In genomic region chr16:45427651-45428050, GRCm38 (mm10) we compare ENCODE assay signal across 21 mouse cellular contexts. TPM values are rescaled to one million over a fixed set of nuclear protein-coding genes. Genes with fewer than 3 reads are reported as not detected.
DNase-seq lines count a peak whose midpoint lies in the region; ATAC-seq and TF ChIP-seq lines count a peak whose summit lies in the region.
"Had no signal": no experiment of that assay in that cellular context is flagged by ENCODE, and none has a peak within 500 bp of the region (broad histone marks: within the 10 kb centered on the region; RNA-seq: fewer than 3 reads in every experiment).

No protein-coding gene starts in this region.

- no peaks in the 10 kb centered on the region for H3K4me1 ChIP-seq in heart, postnatal 0 days (ENCODE audit: control insufficient read depth, insufficient read depth)
- no peaks in the 10 kb centered on the region for H3K4me1 ChIP-seq in heart, embryonic 11.5 days (ENCODE audit: control insufficient read depth, insufficient read depth, low read length)
- H3K4me1 ChIP-seq: embryonic facial prominence, embryonic 10.5 days; forebrain, embryonic 13.5 days; hindbrain, embryonic 13.5 days had no signal

- no peaks in the 10 kb centered on the region for H3K36me3 ChIP-seq in heart, postnatal 0 days (replicated peaks; ENCODE audit: control insufficient read depth, insufficient read depth, low read length)
- H3K36me3 ChIP-seq in heart, embryonic 11.5 days (ENCODE audit: control insufficient read depth, insufficient read depth, low read length): no peaks in the 10 kb centered on the region
- H3K36me3 ChIP-seq: embryonic facial prominence, embryonic 10.5 days; hindbrain, embryonic 13.5 days had no signal

- no peaks in the 10 kb centered on the region for H3K27me3 ChIP-seq in heart, postnatal 0 days (ENCODE audit: control insufficient read depth, insufficient read depth, low read length)
- no peaks in the 10 kb centered on the region for H3K27me3 ChIP-seq in heart, embryonic 11.5 days (ENCODE audit: control insufficient read depth, insufficient read depth, low read length)
- H3K27me3 ChIP-seq: forebrain, embryonic 13.5 days; hindbrain, embryonic 13.5 days had no signal

- no peak for TF ChIP-seq CTCF in gastrocnemius, adult 2 months (IDR thresholded peaks at IDR 0.05)
- TF ChIP-seq CTCF in heart, postnatal 0 days (IDR thresholded peaks at IDR 0.05; ENCODE audit: low read depth): no peak

- WGBS in heart, postnatal 0 days: 75% methylated on average over 9 of the region's 9 CpGs
- whole genome bisulfite sequencing in heart, embryonic 11.5 days (ENCODE audit: insufficient replicate concordance): 78% methylated on average over 9 of the region's 9 CpGs

- DNase-seq in gastrocnemius, adult 2 months: peak; percentile 21
- no peak for DNase-seq in gastrocnemius, postnatal 36 days
- DNase-seq in heart, postnatal 0 days (ENCODE audit: low spot score): no peak
- DNase-seq in lung, postnatal 10 days: peak; percentile 27
- no peak for DNase-seq in lung, adult 18-20 months
- DNase-seq in testis, postnatal 10 days (ENCODE audit: low spot score): peak; percentile 53
- DNase-seq in kidney, postnatal 14 days: no peak
- DNase-seq: adrenal gland, postnatal 25 days; cerebellum, adult 18-20 months; cerebellum, adult 9-11 months; cerebellum, postnatal 36 days; forebrain, postnatal 0 days; gastrocnemius, postnatal 10 days; kidney, adult 11 months had no signal

- no peaks in the 10 kb centered on the region for H3K9me3 ChIP-seq in heart, postnatal 0 days (replicated peaks; ENCODE audit: control insufficient read depth, low read length)
- no peaks in the 10 kb centered on the region for H3K9me3 ChIP-seq in heart, embryonic 11.5 days (replicated peaks; ENCODE audit: control insufficient read depth, low read length)
- H3K9me3 ChIP-seq: forebrain, embryonic 13.5 days; hindbrain, embryonic 13.5 days had no signal

- 0 out of 2 replicates have a peak, but pooled peaks have one; percentile 30 for ATAC-seq in heart, postnatal 0 days (ENCODE audit: insufficient read depth, low read depth)
- ATAC-seq in heart, embryonic 11.5 days (replicated peaks; ENCODE audit: insufficient number of reproducible peaks, low FRiP score, low TSS enrichment): no peak
- ATAC-seq: forebrain, embryonic 13.5 days; forebrain, postnatal 0 days; hindbrain, postnatal 0 days had no signal

- H3K27ac ChIP-seq in gastrocnemius, adult 2 months: no peak overlapping the region
- no peak overlapping the region for H3K27ac ChIP-seq in heart, postnatal 0 days (ENCODE audit: low read depth)
- no peak overlapping the region for H3K27ac ChIP-seq in heart, embryonic 11.5 days (ENCODE audit: low read depth, low read length)
- H3K27ac ChIP-seq: embryonic facial prominence, embryonic 10.5 days; forebrain, embryonic 13.5 days; hindbrain, embryonic 13.5 days; hindbrain, postnatal 0 days had no signal

- intact Hi-C loops in gastrocnemius, adult 2 months (cut with DNase I): no loop called here
- intact Hi-C loops in gastrocnemius, postnatal 36 days (cut with DNase I): no loop called here

- H3K4me2 ChIP-seq in heart, postnatal 0 days (ENCODE audit: low read depth, low read length): no peak overlapping the region
- H3K4me2 ChIP-seq in heart, embryonic 11.5 days: no peak overlapping the region
- H3K4me2 ChIP-seq: forebrain, embryonic 13.5 days; hindbrain, embryonic 13.5 days had no signal

- no peak overlapping the region for H3K9ac ChIP-seq in heart, postnatal 0 days (replicated peaks; ENCODE audit: low read depth, low read length)
- no peak overlapping the region for H3K9ac ChIP-seq in heart, embryonic 11.5 days (ENCODE audit: low read depth, low read length)
- H3K9ac ChIP-seq: forebrain, embryonic 13.5 days; forebrain, postnatal 0 days; hindbrain, embryonic 13.5 days had no signal

- no peak overlapping the region for H3K4me3 ChIP-seq in gastrocnemius, adult 2 months
- H3K4me3 ChIP-seq in heart, postnatal 0 days (ENCODE audit: low read depth, low read length): no peak overlapping the region
- H3K4me3 ChIP-seq in heart, embryonic 11.5 days (ENCODE audit: low read depth, low read length): no peak overlapping the region
- H3K4me3 ChIP-seq: embryonic facial prominence, embryonic 10.5 days; forebrain, embryonic 13.5 days; hindbrain, embryonic 13.5 days had no signal

- no peak for TF ChIP-seq EP300 in heart, postnatal 0 days (IDR thresholded peaks at IDR 0.05; ENCODE audit: low read depth)

RNA-seq across cellular contexts. Expression of gene Cd200, which starts 18.8 kb away (rescaled TPM):
- total RNA-seq in gastrocnemius, adult 2 months (2021): 10 to 100 TPM; 10.4 to 20.1 TPM
- total RNA-seq in gastrocnemius, postnatal 36 days (2021): 10 to 100 TPM; 15.9 to 21.4 TPM
- 18.0 and 31.0 TPM in 2 replicates for total RNA-seq in heart, postnatal 0 days (2014; rRNA removed; ENCODE audit: low replicate concordance)
- 67.7 TPM in 2 replicates for polyA plus RNA-seq in heart, postnatal 0 days (2015; fragmentation: Nextera tagmentation; extraction: Ambion mirVana)
- 9.9 and 11.4 TPM in 2 replicates for polyA plus RNA-seq in heart, embryonic 11.5 days (2014; fragmentation: Nextera tagmentation; extraction: Ambion mirVana)
- total RNA-seq: granulocyte monocyte progenitor cell, adult 5-6 weeks; MEL had no signal

Comparison
In these comparisons a context has a peak if more than half of its experiments do, and no peak if none do; other contexts are left out.
1. DNase-seq: peak in gastrocnemius, adult 2 months (single experiment), lung, postnatal 10 days (single experiment) and testis, postnatal 10 days (single experiment); none in gastrocnemius, postnatal 36 days (0 of 2), heart, postnatal 0 days (single experiment), lung, adult 18-20 months (0 of 2) and kidney, postnatal 14 days (single experiment).